Mouse (Mus musculus) brain, adult 2 months (tissue): ENCODE measurements around the gene Tbc1d22a.
A peak's percentile ranks its signal among the peaks of the same experiment; 100 is the strongest.

Experiments
- DNase-seq: peaks from one replicate; pipeline ENCODE4 v3.0.0; 2011; ENCODE audit warnings: low read depth, low spot score

Tbc1d22a gene

GRCm38 (mm10) chr15:86334745-86335144 lies 120.5 kb downstream of the Tbc1d22a start:
- DNase-seq: no peak

- no peak for DNase-seq
Observed at GRCm38 (mm10) chr15:86335781-86336180, 121.5 kb downstream of the Tbc1d22a start.

GRCm38 (mm10) chr15:86337726-86338125 lies 123.5 kb downstream of the Tbc1d22a start:
- no peak for DNase-seq

GRCm38 (mm10) chr15:86339736-86340135 lies 125.5 kb downstream of the Tbc1d22a start:
- DNase-seq: no peak

GRCm38 (mm10) chr15:86340766-86341165 lies 126.5 kb downstream of the Tbc1d22a start:
- DNase-seq: peak; percentile 47

GRCm38 (mm10) chr15:86342637-86343375 lies 128.5 kb downstream of the Tbc1d22a start:
- DNase-seq: no peak

- DNase-seq: peak; percentile 58
Observed at GRCm38 (mm10) chr15:86344906-86345331, 130.7 kb downstream of the Tbc1d22a start.

GRCm38 (mm10) chr15:86345907-86346306 lies 131.6 kb downstream of the Tbc1d22a start:
- DNase-seq: no peak

- DNase-seq: no peak
Observed at GRCm38 (mm10) chr15:86346606-86347005, 132.3 kb downstream of the Tbc1d22a start.

GRCm38 (mm10) chr15:86354932-86355331 lies 140.7 kb downstream of the Tbc1d22a start:
- no peak for DNase-seq

- DNase-seq: no peak
Observed at GRCm38 (mm10) chr15:86355857-86356256, 141.6 kb downstream of the Tbc1d22a start.

- DNase-seq: no peak
Observed at GRCm38 (mm10) chr15:86360376-86360775, 146.1 kb downstream of the Tbc1d22a start.

GRCm38 (mm10) chr15:86362306-86363150 lies 148.3 kb downstream of the Tbc1d22a start:
- peak; percentile 93 for DNase-seq

GRCm38 (mm10) chr15:86363841-86364295 lies 149.6 kb downstream of the Tbc1d22a start:
- peak; percentile 87 for DNase-seq

GRCm38 (mm10) chr15:86364948-86365658 lies 150.8 kb downstream of the Tbc1d22a start:
- DNase-seq: no peak

- no peak for DNase-seq
Observed at GRCm38 (mm10) chr15:86366726-86367125, 152.5 kb downstream of the Tbc1d22a start.

- no peak for DNase-seq
Observed at GRCm38 (mm10) chr15:86367247-86367646, 153.0 kb downstream of the Tbc1d22a start.

GRCm38 (mm10) chr15:86370846-86371245 lies 156.6 kb downstream of the Tbc1d22a start:
- DNase-seq: no peak

GRCm38 (mm10) chr15:86375262-86375661 lies 161.0 kb downstream of the Tbc1d22a start:
- DNase-seq: no peak

GRCm38 (mm10) chr15:86375860-86376394 lies 161.7 kb downstream of the Tbc1d22a start:
- no peak for DNase-seq

- no peak for DNase-seq
Observed at GRCm38 (mm10) chr15:86383278-86383677, 169.0 kb downstream of the Tbc1d22a start.

- no peak for DNase-seq
Observed at GRCm38 (mm10) chr15:86385436-86385835, 171.2 kb downstream of the Tbc1d22a start.
